Mouse (Mus musculus): ENCODE data around the gene Abtb2.

DNA sequence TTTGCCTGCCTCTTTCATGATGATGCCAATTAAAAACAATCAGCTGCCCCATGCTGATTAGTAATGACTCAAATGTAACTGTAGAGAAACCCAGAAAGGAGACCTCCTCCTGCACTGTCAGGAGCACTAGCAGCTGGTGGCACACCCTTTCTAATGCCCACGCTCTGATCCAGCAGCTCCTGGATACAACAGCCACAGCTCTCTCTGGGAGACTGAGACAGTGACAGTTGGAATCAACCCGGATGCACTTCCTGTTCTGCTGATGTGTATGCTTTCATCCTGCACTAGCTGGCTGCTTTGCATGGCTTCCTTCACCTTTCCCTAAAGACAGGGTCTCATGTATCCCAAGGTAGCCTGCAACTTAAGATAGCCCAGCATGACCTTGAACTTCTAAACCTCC is 180.0 kb downstream of the Abtb2 start:
- TF ChIP-seq POLR2A (IDR thresholded peaks at IDR 0.05; ENCODE audit: insufficient read length, low read depth) (no peak), TCF12 (IDR thresholded peaks at IDR 0.05; ENCODE audit: insufficient read depth, poor library complexity, severe bottlenecking) (no peak), MYOG (IDR thresholded peaks at IDR 0.05; ENCODE audit: control insufficient read depth in 1 of 3, insufficient read depth in 1 of 3, insufficient read length in 2 of 3, low read depth in 2 of 3) (no peak), SRF (IDR thresholded peaks at IDR 0.05; ENCODE audit: control insufficient read depth, insufficient read length, low read depth) (no peak), POLR2AphosphoS2 (IDR thresholded peaks at IDR 0.05; ENCODE audit: insufficient read length, low read depth) (no peak), REST (IDR thresholded peaks at IDR 0.05; ENCODE audit: insufficient read depth, insufficient read length) (no peak), E2F4 (IDR thresholded peaks at IDR 0.05; ENCODE audit: insufficient read depth) (no peak)
